Mouse (Mus musculus) adrenal gland, postnatal 14 days (tissue): Measurements from ENCODE around the gene Fgf4. TPM values are rescaled to one million over a fixed set of nuclear protein-coding genes. Genes with fewer than 3 reads are reported as not detected.
"Not testable (repeated sequence)": the region's sequence is repeated elsewhere in the genome, so short reads cannot be mapped to it uniquely, and the experiment has no call there.

Source experiments
- DNase-seq: peaks from one replicate; pipeline ENCODE4 v3.0.0; 2021; ENCODE audit warnings: mixed read lengths
- total RNA-seq: library from RNA; stranded (reverse); gene quantifications from 2 replicates; pipeline ENCODE4 v1.2.3, GENCODE M21; 2021

Gene Fgf4
- total RNA-seq, 1 experiment from 2014 or later: not detected

GRCm38 (mm10) chr7:144867161-144867560 lies 20.0 kb downstream of the Fgf4 start:
- no peak for DNase-seq

GRCm38 (mm10) chr7:144867602-144868001 lies 20.4 kb downstream of the Fgf4 start:
- DNase-seq: no peak

GRCm38 (mm10) chr7:144872420-144872819 lies 25.3 kb downstream of the Fgf4 start:
- no peak for DNase-seq

GRCm38 (mm10) chr7:144873160-144873559 lies 26.0 kb downstream of the Fgf4 start:
- DNase-seq: no peak

GRCm38 (mm10) chr7:144874226-144874625 lies 27.1 kb downstream of the Fgf4 start:
- DNase-seq: peak; percentile 53

- no peak for DNase-seq
Measured at GRCm38 (mm10) chr7:144878401-144878800, 31.2 kb downstream of the Fgf4 start.

- DNase-seq: peak; percentile 26
Measured at GRCm38 (mm10) chr7:144883106-144883505, 35.9 kb downstream of the Fgf4 start.

- no peak for DNase-seq
Measured at GRCm38 (mm10) chr7:144887672-144888071, 40.5 kb downstream of the Fgf4 start.

- DNase-seq: peak; percentile 81
Measured at GRCm38 (mm10) chr7:144888564-144889299, 41.6 kb downstream of the Fgf4 start.

GRCm38 (mm10) chr7:144890661-144891060 lies 43.5 kb downstream of the Fgf4 start:
- DNase-seq: not testable (repeated sequence)

- DNase-seq: no peak
Measured at GRCm38 (mm10) chr7:144891863-144892262, 44.7 kb downstream of the Fgf4 start.

- peak; percentile 28 for DNase-seq
Measured at GRCm38 (mm10) chr7:144892322-144892721, 45.2 kb downstream of the Fgf4 start.

- DNase-seq: peak; percentile 61
Measured at GRCm38 (mm10) chr7:144894191-144894590, 47.0 kb downstream of the Fgf4 start.

- no peak for DNase-seq
Measured at GRCm38 (mm10) chr7:144894706-144895105, 47.5 kb downstream of the Fgf4 start.

- peak; percentile 87 for DNase-seq
Measured at GRCm38 (mm10) chr7:144895305-144896111, 48.3 kb downstream of the Fgf4 start.

GRCm38 (mm10) chr7:144896294-144897218 lies 49.4 kb downstream of the Fgf4 start, which contains the start of gene Fgf15:
TSS of gene Fgf15 (plus strand) at chr7:144896531.
- DNase-seq: no peak

GRCm38 (mm10) chr7:144898506-144898905 lies 51.3 kb downstream of the Fgf4 start:
- no peak for DNase-seq

GRCm38 (mm10) chr7:144905514-144905913 lies 58.3 kb downstream of the Fgf4 start:
- not testable (repeated sequence) for DNase-seq

- DNase-seq: peak; percentile 74
Measured at GRCm38 (mm10) chr7:144906708-144907397, 59.7 kb downstream of the Fgf4 start.

- DNase-seq: peak; percentile 35
Measured at GRCm38 (mm10) chr7:144907793-144908192, 60.6 kb downstream of the Fgf4 start.

- peak; percentile 24 for DNase-seq
Measured at GRCm38 (mm10) chr7:144908705-144909104, 61.5 kb downstream of the Fgf4 start.

- DNase-seq: no peak
Measured at GRCm38 (mm10) chr7:144911121-144911520, 64.0 kb downstream of the Fgf4 start.
